Mouse (Mus musculus) neural tube, embryonic 12.5 days (tissue): ENCODE measurements at regions not wholly inside any gene's neighbourhood (a gene's known extent, or its start where the extent isn't known, plus 50 kb on each side); places are given as distances from the start of the nearest gene placed in this dataset.

Source experiments
- ATAC-seq: fragments of 200-750 bp; cut with Nextera tagmentation; 2 replicates; pipeline ENCODE4 v1.8.0; 2017; ENCODE audit warnings: low read depth, mild to moderate bottlenecking, moderate TSS enrichment, moderate library complexity; ENCODE audit not compliant: low FRiP score
- H3K27ac ChIP-seq: fragments of 300-500 bp; sonication (generic); 2 replicates; pipeline ENCODE4 v1.5.1; 2016
- H3K27me3 ChIP-seq: fragments of 300-500 bp; sonication (generic); replicated peaks from 2 replicates; pipeline ENCODE4 v1.6.1; 2016; ENCODE audit warnings: mild to moderate bottlenecking
- H3K36me3 ChIP-seq: fragments of 300-500 bp; sonication (generic); 2 replicates; pipeline ENCODE4 v1.6.1; 2016; ENCODE audit warnings: mild to moderate bottlenecking
- H3K4me1 ChIP-seq: fragments of 300-500 bp; sonication (generic); 2 replicates; pipeline ENCODE4 v1.6.1; 2016
- H3K4me2 ChIP-seq: fragments of 300-500 bp; sonication (generic); replicated peaks from 2 replicates; pipeline ENCODE4 v1.6.1; 2016; ENCODE audit warnings: mild to moderate bottlenecking
- H3K4me3 ChIP-seq: fragments of 300-500 bp; sonication (generic); 2 replicates; pipeline ENCODE4 v1.5.1; 2016
- H3K9ac ChIP-seq: fragments of 300-500 bp; sonication (generic); 2 replicates; pipeline ENCODE4 v1.6.1; 2016; ENCODE audit warnings: mild to moderate bottlenecking
- H3K9me3 ChIP-seq: fragments of 300-500 bp; sonication (generic); 2 replicates; pipeline ENCODE4 v1.6.1; 2016; ENCODE audit warnings: mild to moderate bottlenecking
- WGBS: fragments of 180-500 bp; shearing (Covaris S2); methylation state at CpG from one replicate; pipeline ENCODE4 v1.1.7; 2016; 5-methylcytosine and 5-hydroxymethylcytosine counted together

DNA sequence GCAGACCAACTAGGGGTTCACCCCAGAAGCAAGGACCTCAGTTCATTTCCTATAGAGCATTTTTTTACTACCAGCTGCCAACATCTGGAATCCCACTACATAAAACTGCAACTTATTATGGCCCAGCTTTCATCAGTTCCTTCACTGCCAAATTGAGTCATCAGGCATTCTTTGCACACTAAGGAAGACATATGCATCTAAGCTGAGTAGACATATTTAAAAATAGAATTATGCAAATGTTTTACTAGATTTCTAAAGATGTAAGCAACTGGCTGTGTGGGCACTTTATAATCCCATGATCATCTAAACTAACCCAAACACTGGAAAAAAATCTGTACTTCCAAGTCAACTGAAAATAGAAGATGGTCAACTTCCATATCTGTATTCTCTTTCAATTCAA lies 415.9 kb upstream of the Rarb start:
- ATAC-seq: no peak
- no peaks in the 10 kb centered on the region for H3K9me3 ChIP-seq

DNA sequence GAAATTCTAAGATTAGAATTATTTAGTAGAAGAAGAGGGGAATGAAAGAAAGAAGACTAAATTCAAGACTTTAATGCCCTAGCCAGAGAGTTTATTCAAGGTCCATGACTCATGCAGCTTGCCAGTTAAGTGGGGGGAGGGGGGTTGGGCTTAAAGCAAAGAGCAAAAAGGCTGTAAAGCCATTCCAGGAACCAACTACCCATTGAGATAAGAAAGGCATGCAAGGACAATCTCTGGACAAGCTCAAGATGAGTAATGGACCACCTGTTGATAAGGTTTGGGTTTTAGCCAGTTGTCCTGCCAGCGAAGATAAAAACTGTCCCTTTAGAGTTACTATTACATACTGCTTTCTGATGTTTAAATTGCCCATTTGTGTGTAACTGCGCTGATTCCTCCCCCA lies 392.5 kb upstream of the Rarb start:
- H3K9ac ChIP-seq: no peak overlapping the region
- H3K27me3 ChIP-seq: no peaks in the 10 kb centered on the region
- no peak overlapping the region for H3K27ac ChIP-seq
- H3K9me3 ChIP-seq: no peaks in the 10 kb centered on the region
- H3K4me2 ChIP-seq: no peak overlapping the region
- H3K4me3 ChIP-seq: no peak overlapping the region
- H3K36me3 ChIP-seq: no peaks in the 10 kb centered on the region
- 92% methylated on average over 2 of the region's 2 CpGs for WGBS
- H3K4me1 ChIP-seq: no peaks in the 10 kb centered on the region
- ATAC-seq: no peak

More for the DNA sequence above, 415.9 kb upstream of the Rarb start:
- Histone ChIP-seq H3K9ac (no peak overlapping the region), H3K4me3 (no peak overlapping the region), H3K27ac (no peak overlapping the region), H3K27me3 (no peaks in the 10 kb centered on the region), H3K4me2 (no peak overlapping the region), H3K4me1 (no peaks in the 10 kb centered on the region), H3K36me3 (no peaks in the 10 kb centered on the region)

DNA sequence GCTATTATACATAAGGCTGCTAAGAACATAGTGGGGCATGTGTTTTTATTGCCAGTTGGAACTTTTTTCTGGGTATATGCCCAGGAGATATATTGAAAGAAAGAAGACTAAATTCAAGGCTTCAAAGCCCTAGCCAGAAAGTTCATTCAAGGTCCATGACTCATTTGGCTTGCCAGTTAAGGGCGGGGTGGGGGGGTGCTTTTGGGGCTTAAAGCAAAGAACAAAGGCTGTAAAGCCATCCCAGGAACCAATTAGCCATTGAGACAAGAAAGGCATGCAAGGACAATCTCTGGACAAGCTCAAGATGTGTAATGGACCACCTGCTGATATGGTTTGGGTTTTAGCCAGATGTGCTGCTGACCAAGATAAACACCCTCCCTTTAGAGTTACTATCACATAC lies 386.7 kb upstream of the Rarb start:
- Histone ChIP-seq H3K27ac (no peak overlapping the region), H3K36me3 (no peaks in the 10 kb centered on the region), H3K27me3 (no peaks in the 10 kb centered on the region), H3K9ac (no peak overlapping the region), H3K4me2 (no peak overlapping the region), H3K4me3 (no peak overlapping the region), H3K4me1 (no peaks in the 10 kb centered on the region), H3K9me3 (no peaks in the 10 kb centered on the region)
- WGBS: 70% methylated on average over 1 of the region's 1 CpGs
- no peak for ATAC-seq

DNA sequence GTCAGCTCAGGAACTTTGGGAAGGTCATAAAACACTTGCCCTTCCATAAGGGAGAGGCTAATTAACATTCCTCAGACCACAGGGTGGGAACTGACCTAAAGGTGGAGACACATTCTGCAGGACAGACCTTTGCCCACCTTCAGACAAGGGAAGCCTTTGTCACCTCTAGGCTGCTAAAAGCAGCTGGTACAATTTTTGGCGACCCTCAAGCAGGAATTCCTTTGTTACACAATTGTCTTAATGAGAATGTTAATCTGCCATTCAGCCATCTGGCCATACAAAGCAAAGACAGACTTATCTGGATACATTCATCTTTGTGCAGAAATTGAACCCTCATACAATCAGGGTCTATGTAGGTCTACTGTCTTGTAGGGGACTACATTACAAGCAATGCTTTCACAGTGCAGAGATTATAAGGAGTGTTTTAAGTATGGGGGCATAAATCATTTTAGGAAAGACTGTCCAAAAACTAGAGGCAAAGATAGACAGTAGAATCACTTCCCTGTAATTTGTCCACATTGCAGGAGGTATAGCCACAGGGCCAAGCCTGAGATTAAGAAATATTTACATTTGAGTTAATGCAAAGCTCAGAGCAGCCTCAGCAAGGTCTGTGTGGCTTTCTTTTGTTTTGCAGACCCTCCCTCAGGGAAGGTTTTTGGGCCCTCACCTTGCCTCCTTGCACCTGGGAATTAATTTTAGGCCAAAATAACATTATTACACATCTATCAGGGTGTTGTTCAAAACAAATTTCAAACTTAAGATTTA lies 384.5 kb upstream of the Rarb start:
- Histone ChIP-seq H3K27ac (no peak overlapping the region), H3K4me1 (no peaks in the 10 kb centered on the region), H3K36me3 (no peaks in the 10 kb centered on the region), H3K9ac (no peak overlapping the region), H3K9me3 (no peaks in the 10 kb centered on the region), H3K4me2 (no peak overlapping the region), H3K4me3 (no peak overlapping the region), H3K27me3 (no peaks in the 10 kb centered on the region)
- WGBS: 37% methylated on average over 1 of the region's 1 CpGs
- ATAC-seq: no peak

DNA sequence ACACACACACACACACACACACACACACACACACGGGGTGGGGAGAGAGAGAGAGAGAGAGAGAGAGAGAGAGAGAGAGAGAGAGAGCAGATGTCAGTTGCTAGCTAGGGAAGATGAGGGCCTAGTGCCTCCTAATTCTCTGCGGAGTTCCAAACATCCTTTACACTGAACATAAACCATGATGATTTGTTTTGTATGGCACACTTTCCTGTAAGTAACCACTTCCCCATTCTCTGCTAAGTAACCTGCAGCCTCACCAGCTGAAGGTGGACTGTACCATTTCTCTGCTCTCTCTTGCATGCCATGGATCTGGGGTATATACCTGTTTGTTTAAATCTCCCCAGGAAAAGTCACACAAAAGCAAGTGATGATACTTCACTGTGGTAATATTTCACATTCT lies 374.0 kb upstream of the Rarb start:
- 78% methylated on average over 2 of the region's 2 CpGs for WGBS
- Histone ChIP-seq H3K4me3 (no peak overlapping the region), H3K4me2 (no peak overlapping the region), H3K9me3 (no peaks in the 10 kb centered on the region), H3K9ac (no peak overlapping the region), H3K27ac (no peak overlapping the region), H3K27me3 (no peaks in the 10 kb centered on the region), H3K36me3 (no peaks in the 10 kb centered on the region), H3K4me1 (no peaks in the 10 kb centered on the region)
- ATAC-seq: no peak

DNA sequence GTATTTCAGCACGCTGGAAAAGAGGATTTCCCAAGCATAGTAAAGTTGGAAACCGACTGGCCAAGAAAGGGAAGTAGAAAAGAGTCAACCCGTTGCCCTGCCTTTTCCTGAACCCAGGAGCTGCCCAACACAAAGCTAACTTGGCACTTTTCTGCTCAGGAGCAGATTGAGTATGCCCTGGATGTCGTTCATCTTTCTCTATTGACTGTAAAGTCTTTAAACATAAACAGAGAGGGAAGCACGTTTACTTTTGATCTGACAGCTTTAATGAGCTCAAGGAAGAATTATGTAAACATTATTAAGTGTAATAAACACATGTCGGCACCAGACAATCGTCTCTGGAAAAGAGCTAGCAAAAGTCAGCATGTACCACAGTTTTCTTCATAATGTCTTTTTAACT lies 354.3 kb upstream of the Rarb start:
- no peaks in the 10 kb centered on the region for H3K36me3 ChIP-seq
- WGBS: 26% methylated on average over 7 of the region's 7 CpGs
- no peak overlapping the region for H3K9ac ChIP-seq
- 0 out of 2 replicates have a peak, but pooled peaks cover 10% of the 10 kb centered on the region for H3K27me3 ChIP-seq
- H3K27ac ChIP-seq: no peak overlapping the region
- H3K4me1 ChIP-seq: peaks cover 17% of the 10 kb centered on the region
- no peak for ATAC-seq
- H3K4me2 ChIP-seq: peak overlapping the region; percentile 85
- H3K4me3 ChIP-seq: no peak overlapping the region
- no peaks in the 10 kb centered on the region for H3K9me3 ChIP-seq

DNA sequence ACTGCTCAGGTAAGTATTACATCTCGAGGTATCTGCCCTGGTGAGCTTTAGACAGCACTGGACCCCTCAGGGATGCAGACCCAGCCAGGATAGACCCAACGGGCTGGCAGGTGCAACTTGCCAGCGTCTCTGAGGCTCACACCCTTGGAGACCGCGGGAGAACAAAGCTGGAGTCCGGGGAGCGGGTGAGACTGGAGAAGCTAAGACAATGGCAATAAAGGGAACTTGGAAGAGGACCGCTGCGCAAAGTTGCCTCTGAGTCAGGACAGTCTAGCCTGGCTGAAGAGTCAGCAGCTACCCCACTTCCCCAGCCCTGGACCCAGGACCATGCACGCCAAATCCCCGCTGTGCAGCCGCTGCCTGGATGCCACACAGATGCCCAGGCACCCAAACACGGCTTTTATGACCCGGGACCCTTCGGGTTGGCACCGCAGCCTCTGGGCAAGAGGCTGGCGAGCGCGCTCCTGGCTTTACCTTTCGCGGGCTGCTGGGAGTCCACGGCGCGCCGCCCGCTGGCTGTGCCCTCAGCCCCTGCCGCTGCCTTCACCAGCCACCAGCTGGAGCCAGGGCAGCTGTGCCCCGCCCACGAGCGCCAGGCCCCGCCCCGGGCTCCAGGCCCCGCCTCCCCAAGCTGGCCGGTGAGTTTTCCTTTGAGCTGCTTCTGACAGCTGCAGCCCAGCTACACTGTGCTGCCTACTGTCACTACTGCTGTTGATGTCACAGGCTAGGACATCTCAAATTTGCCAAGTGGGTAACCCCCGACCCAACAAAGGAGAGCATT lies 353.6 kb upstream of the Rarb start:
- peak overlapping the region; percentile 55; the same call in 1 of the 2 replicates for H3K9ac ChIP-seq

DNA sequence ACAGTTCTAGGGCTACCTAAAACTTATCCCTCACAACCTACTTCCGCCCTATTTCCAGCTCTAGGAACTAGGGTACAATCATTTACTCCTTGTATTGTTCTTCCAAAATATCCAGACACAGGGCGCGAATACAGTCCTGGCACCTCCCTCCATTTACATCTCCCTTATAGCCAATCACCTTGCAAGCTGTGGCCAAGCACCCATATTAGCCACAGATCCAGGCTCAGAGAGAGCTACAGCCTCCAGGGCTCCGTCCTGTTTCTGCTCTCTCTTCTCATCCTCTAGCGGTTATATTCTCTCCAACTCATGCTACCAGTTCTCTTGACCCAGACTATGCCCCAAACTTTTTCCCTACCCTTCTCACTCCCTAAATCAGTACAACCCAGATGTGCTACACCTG lies 352.9 kb upstream of the Rarb start:
- H3K9ac ChIP-seq: peak overlapping the region; percentile 55; the same call in 1 of the 2 replicates
- peaks cover 17% of the 10 kb centered on the region for H3K4me1 ChIP-seq
- H3K9me3 ChIP-seq: no peaks in the 10 kb centered on the region
- 0 out of 2 replicates have a peak, but pooled peaks cover 10% of the 10 kb centered on the region for H3K27me3 ChIP-seq
- no peak overlapping the region for H3K27ac ChIP-seq
- WGBS: 38% methylated on average over 5 of the region's 5 CpGs
- ATAC-seq: peak; percentile 46
- peak overlapping the region; percentile 85 for H3K4me2 ChIP-seq
- H3K36me3 ChIP-seq: no peaks in the 10 kb centered on the region
- peak overlapping the region; percentile 50 for H3K4me3 ChIP-seq

More for the DNA sequence above, 353.6 kb upstream of the Rarb start:
- Histone ChIP-seq H3K4me2 (peak overlapping the region; percentile 85), H3K4me3 (peak overlapping the region; percentile 50), H3K27ac (no peak overlapping the region), H3K9me3 (no peaks in the 10 kb centered on the region), H3K36me3 (no peaks in the 10 kb centered on the region), H3K27me3 (0 out of 2 replicates have a peak, but pooled peaks cover 10% of the 10 kb centered on the region), H3K4me1 (peaks cover 17% of the 10 kb centered on the region)
- ATAC-seq: peak; percentile 94
- 2% methylated on average over 35 of the region's 35 CpGs for WGBS

DNA sequence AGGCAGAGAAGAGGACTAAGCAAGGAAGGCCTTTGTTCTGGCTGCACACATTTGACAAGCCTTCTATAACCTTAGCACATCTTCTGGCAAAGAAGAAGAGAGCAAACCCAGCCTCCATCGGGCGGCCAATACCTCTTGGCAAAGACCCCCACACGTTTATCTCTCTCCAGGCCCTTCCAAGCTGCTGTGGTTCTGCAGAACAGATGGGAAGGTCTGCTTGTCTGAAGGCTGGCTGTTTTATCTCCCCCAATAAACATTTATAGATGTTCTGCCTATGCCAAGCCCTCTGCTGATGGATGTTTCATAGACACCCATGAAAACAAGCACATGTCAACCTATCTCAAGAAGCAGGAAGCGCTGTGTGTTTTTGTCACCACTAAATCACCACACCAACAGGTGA lies 339.4 kb upstream of the Rarb start:
- Histone ChIP-seq H3K4me1 (no peaks in the 10 kb centered on the region), H3K9ac (no peak overlapping the region), H3K27me3 (no peaks in the 10 kb centered on the region), H3K4me2 (no peak overlapping the region), H3K4me3 (no peak overlapping the region), H3K36me3 (no peaks in the 10 kb centered on the region), H3K27ac (no peak overlapping the region), H3K9me3 (no peaks in the 10 kb centered on the region)
- ATAC-seq: no peak
- 79% methylated on average over 4 of the region's 4 CpGs for WGBS

DNA sequence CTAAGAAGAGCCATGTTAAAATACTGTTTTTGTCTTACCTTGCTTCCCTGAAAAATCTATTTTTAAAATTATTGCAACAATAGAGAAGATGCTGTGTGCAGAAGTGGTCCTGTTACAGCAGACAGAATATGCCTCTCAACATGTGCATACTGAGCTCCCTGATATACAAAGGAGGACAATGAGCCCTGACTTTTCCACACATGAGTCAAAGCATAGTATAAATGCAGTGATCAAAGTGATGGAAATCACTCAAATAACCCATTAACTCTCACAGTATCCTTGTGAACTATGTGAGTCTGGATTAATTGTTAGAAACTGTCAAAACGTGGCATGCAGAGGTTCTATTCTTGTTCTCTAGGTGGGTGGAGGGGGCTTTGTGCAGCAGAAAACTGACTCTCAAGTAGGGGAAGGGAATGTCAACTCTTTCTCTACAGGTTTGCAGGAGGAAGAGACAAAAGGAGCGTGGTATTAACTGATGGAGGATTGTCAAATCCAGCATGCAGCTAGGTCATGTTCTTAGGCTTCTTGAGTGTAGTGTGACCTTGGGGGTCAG lies 337.5 kb upstream of the Rarb start:
- no peaks in the 10 kb centered on the region for H3K27me3 ChIP-seq
- H3K27ac ChIP-seq: no peak overlapping the region

DNA sequence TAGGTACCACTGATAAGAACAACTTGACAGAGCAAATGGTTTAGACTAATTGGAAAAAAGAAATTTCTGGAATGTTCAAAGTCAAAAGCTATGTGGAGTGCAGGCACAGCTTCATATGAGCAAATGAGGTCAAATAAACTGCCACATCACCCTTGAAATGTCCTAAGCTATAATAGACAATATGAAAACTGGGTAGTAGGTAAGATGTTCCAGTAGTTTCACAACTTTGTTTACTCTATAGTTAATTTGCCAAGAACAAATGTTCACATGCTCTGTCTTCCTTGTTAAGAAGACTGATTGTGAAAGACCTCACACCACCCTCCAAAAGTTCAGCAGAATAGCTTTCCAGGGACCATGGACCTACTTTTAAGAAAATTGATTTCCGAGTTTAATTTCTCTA lies 301.7 kb upstream of the Rarb start:
- Histone ChIP-seq H3K36me3 (no peaks in the 10 kb centered on the region), H3K4me2 (no peak overlapping the region), H3K27ac (no peak overlapping the region), H3K9me3 (no peaks in the 10 kb centered on the region), H3K9ac (no peak overlapping the region), H3K27me3 (no peaks in the 10 kb centered on the region), H3K4me1 (no peaks in the 10 kb centered on the region), H3K4me3 (no peak overlapping the region)
- no peak for ATAC-seq
- 92% methylated on average over 1 of the region's 1 CpGs for WGBS

More for the DNA sequence above, 337.5 kb upstream of the Rarb start:
- no peak overlapping the region for H3K4me2 ChIP-seq
- no peaks in the 10 kb centered on the region for H3K36me3 ChIP-seq
- no peak overlapping the region for H3K9ac ChIP-seq
- no peaks in the 10 kb centered on the region for H3K9me3 ChIP-seq
- WGBS: 63% methylated on average over 2 of the region's 2 CpGs
- no peak overlapping the region for H3K4me3 ChIP-seq
- H3K4me1 ChIP-seq: no peaks in the 10 kb centered on the region
- no peak for ATAC-seq

DNA sequence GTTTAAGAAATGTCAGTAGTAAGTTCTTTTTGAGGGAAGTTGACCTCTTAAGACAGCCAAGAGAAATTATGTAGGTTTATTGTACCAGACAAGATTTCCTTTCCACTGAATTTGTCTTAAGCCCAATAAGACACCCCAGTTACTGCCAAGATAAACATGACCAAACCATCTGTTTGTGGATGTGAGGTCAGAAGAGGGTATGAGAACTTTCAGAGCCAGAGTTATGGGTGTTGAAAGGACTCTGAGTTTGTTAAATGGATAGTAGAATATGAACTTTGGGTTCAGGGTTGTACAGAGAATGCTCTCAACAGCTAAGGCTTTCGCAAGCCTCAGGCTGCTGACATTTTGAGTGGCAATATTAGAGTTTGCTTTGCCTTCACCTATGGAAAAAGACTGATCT lies 287.7 kb upstream of the Rarb start:
- Histone ChIP-seq H3K4me1 (no peaks in the 10 kb centered on the region), H3K36me3 (no peaks in the 10 kb centered on the region), H3K4me3 (no peak overlapping the region), H3K4me2 (no peak overlapping the region), H3K27me3 (no peaks in the 10 kb centered on the region), H3K27ac (no peak overlapping the region), H3K9ac (no peak overlapping the region), H3K9me3 (no peaks in the 10 kb centered on the region)
- ATAC-seq: no peak
- 92% methylated on average over 1 of the region's 1 CpGs for WGBS
